Mouse (Mus musculus): ENCODE measurements around the gene Col4a3bp.

DNA sequence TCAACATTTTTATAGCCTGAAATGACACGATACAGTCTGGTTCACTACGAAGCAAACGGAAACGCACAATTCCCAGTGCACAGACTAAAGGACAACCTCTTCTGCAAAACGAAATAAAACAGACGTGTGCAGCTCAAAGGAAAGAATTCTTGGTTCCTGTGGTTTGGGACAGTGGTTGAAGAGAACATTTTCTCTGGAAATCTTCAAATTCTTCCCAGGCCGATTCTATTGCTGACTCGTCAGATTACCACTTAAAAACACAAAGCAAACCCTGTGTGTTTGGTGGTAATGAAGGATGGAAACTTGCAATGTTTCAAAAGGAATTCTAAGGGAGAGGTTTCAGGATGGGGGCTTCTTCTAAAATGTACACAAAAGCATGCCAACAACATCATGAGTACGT is 12.4 kb upstream of the Col4a3bp start:
- TF ChIP-seq BHLHE40 (IDR thresholded peaks at IDR 0.05; ENCODE audit: low read depth, low read length): no peak
- no peak for TF ChIP-seq ZNF384 (IDR thresholded peaks at IDR 0.05; ENCODE audit: low read depth, low read length)
- TF ChIP-seq CHD2 (IDR thresholded peaks at IDR 0.05; ENCODE audit: low read length): no peak
- no peak for TF ChIP-seq CTCF (conservative IDR thresholded peaks at IDR 0.05 in 1 of 2, IDR thresholded peaks at IDR 0.05 in 1 of 2; ENCODE audit: low read depth in 2 of 2, low read length in 2 of 2)
- no peak for TF ChIP-seq TCF12 (IDR thresholded peaks at IDR 0.05; ENCODE audit: low read depth, low read length)
- TF ChIP-seq ZKSCAN1 (IDR thresholded peaks at IDR 0.05; ENCODE audit: borderline replicate concordance, low read depth, low read length): no peak
- no peak for TF ChIP-seq EP300 (IDR thresholded peaks at IDR 0.05; ENCODE audit: low read length)
- TF ChIP-seq POLR2A (IDR thresholded peaks at IDR 0.05; ENCODE audit: low read depth, low read length): no peak
- no peak for TF ChIP-seq ZC3H11A (IDR thresholded peaks at IDR 0.05; ENCODE audit: low read depth, low read length)
- no peak for TF ChIP-seq IRF4 (IDR thresholded peaks at IDR 0.05; ENCODE audit: low read depth, low read length)

Measured in CH12.LX (cell line).